Mouse (Mus musculus) limb, embryonic 10.5 days (tissue): Measurements from ENCODE around the gene Filip1l. TPM values are rescaled to one million over a fixed set of nuclear protein-coding genes. Genes with fewer than 3 reads are reported as not detected.

Experiments used
- DNase-seq: peaks from one replicate; pipeline ENCODE4 v3.0.0-alpha.2; 2017; ENCODE audit warnings: low spot score
- H3K27ac ChIP-seq: fragments of 300-500 bp; sonication (generic); 2 replicates; pipeline ENCODE4 v1.5.1; 2016; ENCODE audit warnings: mild to moderate bottlenecking
- H3K27me3 ChIP-seq: fragments of 300-500 bp; sonication (generic); 2 replicates; pipeline ENCODE4 v1.6.1; 2016; ENCODE audit warnings: low read depth, mild to moderate bottlenecking; ENCODE audit not compliant: poor library complexity, severe bottlenecking
- H3K36me3 ChIP-seq: fragments of 300-500 bp; sonication (generic); 2 replicates; pipeline ENCODE4 v1.6.1; 2016; ENCODE audit warnings: mild to moderate bottlenecking, moderate library complexity
- H3K4me1 ChIP-seq: fragments of 300-500 bp; sonication (generic); 2 replicates; pipeline ENCODE4 v1.6.1; 2016
- H3K4me3 ChIP-seq: fragments of 300-500 bp; sonication (generic); 2 replicates; pipeline ENCODE4 v1.5.1; 2016; ENCODE audit warnings: mild to moderate bottlenecking, moderate library complexity
- H3K9me3 ChIP-seq: fragments of 300-500 bp; sonication (generic); replicated peaks from 2 replicates; pipeline ENCODE4 v1.6.1; 2016; ENCODE audit warnings: mild to moderate bottlenecking
- WGBS: fragments of 180-500 bp; shearing (Covaris S2); methylation state at CpG from one replicate; pipeline ENCODE4 v1.1.7; 2016; 5-methylcytosine and 5-hydroxymethylcytosine counted together
- polyA plus RNA-seq: library from polyadenylated mRNA; unstranded; fragments of >200 nt; fragmentation: Nextera tagmentation; extraction: Ambion mirVana; gene quantifications from 2 replicates; pipeline ENCODE4 v1.2.1, GENCODE M21; 2016

Gene Filip1l
- polyA plus RNA-seq, 1 experiment from 2014 or later = 14.4 TPM

GRCm38 (mm10) chr16:57486266-57486665, 133.4 kb downstream of the Filip1l start:
- no peak for DNase-seq
- 92% methylated on average over 5 of the region's 5 CpGs for WGBS
- H3K27ac ChIP-seq = peak overlapping the region; percentile 46; the same call in 1 of the 2 replicates

GRCm38 (mm10) chr16:57488661-57489060, 135.8 kb downstream of the Filip1l start:
- H3K4me3 ChIP-seq = no peak overlapping the region
- no peaks in the 10 kb centered on the region for H3K27me3 ChIP-seq
- no peak overlapping the region for H3K27ac ChIP-seq
- peaks cover 11% of the 10 kb centered on the region for H3K4me1 ChIP-seq
- H3K9me3 ChIP-seq = no peaks in the 10 kb centered on the region
- no peaks in the 10 kb centered on the region for H3K36me3 ChIP-seq
- no peak for DNase-seq

More at GRCm38 (mm10) chr16:57486266-57486665, 133.4 kb downstream of the Filip1l start:
- no peaks in the 10 kb centered on the region for H3K36me3 ChIP-seq
- no peaks in the 10 kb centered on the region for H3K27me3 ChIP-seq
- no peaks in the 10 kb centered on the region for H3K9me3 ChIP-seq
- H3K4me3 ChIP-seq = no peak overlapping the region
- H3K4me1 ChIP-seq = peaks cover 14% of the 10 kb centered on the region

DNA sequence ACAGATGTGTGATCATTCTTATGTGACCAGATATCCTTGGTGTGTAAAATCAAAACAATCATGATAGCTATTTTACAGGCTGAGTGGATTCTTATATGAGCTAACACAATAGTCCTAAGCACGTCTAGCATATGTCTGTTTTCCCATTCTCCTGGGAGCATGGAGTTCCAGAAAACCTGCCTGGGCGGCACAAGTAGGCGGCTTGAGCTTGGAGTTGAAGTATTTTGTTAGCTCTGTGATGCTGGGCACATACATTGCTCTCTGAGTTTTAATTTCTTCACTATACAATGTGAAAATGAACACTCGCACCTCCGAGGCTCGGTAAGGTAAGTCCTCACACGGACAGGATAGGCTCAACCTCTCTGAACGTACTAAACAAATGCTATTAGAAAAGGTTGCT, 137.8 kb downstream of the Filip1l start:
- no peak for DNase-seq
- no peak overlapping the region for H3K27ac ChIP-seq
- 92% methylated on average over 8 of the region's 8 CpGs for WGBS
- no peaks in the 10 kb centered on the region for H3K27me3 ChIP-seq
- no peaks in the 10 kb centered on the region for H3K9me3 ChIP-seq
- H3K4me1 ChIP-seq = peaks cover 11% of the 10 kb centered on the region
- H3K36me3 ChIP-seq = no peaks in the 10 kb centered on the region
- H3K4me3 ChIP-seq = no peak overlapping the region

DNA sequence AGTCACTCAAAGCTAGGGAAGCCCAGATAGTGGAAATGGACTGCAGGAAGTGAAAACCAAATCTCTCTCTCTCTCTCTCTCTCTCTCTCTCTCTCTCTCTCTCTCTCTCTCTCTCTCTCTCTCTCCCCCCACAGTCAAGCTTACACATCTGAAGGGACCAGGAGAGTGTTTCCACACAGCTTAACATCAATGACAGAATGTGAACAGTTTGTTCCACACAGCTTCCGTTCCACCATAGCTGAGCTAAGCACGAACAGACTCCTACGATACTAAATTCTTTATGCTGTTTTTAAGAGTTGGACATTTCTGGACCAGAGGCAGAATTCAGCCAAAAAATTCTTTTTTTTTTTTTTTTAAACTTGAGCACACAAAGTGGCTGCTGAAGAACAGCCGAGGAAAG, 139.0 kb downstream of the Filip1l start:
- no peaks in the 10 kb centered on the region for H3K36me3 ChIP-seq
- H3K4me1 ChIP-seq = peaks cover 8% of the 10 kb centered on the region
- no peak for DNase-seq
- no peak overlapping the region for H3K27ac ChIP-seq
- H3K27me3 ChIP-seq = no peaks in the 10 kb centered on the region
- no peaks in the 10 kb centered on the region for H3K9me3 ChIP-seq
- no peak overlapping the region for H3K4me3 ChIP-seq
- WGBS = 94% methylated on average over 4 of the region's 4 CpGs

- Histone ChIP-seq H3K4me1 (0 out of 2 replicates have a peak, but pooled peaks cover 5% of the 10 kb centered on the region), H3K4me3 (no peak overlapping the region), H3K27ac (no peak overlapping the region), H3K27me3 (no peaks in the 10 kb centered on the region), H3K36me3 (no peaks in the 10 kb centered on the region), H3K9me3 (no peaks in the 10 kb centered on the region)
- 91% methylated on average over 10 of the region's 10 CpGs for WGBS
- no peak for DNase-seq
Observed at GRCm38 (mm10) chr16:57495476-57496203, 142.7 kb downstream of the Filip1l start.

GRCm38 (mm10) chr16:57496437-57497173, 143.7 kb downstream of the Filip1l start:
- no peaks in the 10 kb centered on the region for H3K9me3 ChIP-seq
- no peak overlapping the region for H3K4me3 ChIP-seq
- no peaks in the 10 kb centered on the region for H3K36me3 ChIP-seq
- no peak for DNase-seq
- WGBS = 79% methylated on average over 10 of the region's 10 CpGs
- H3K4me1 ChIP-seq = 0 out of 2 replicates have a peak, but pooled peaks cover 5% of the 10 kb centered on the region
- no peaks in the 10 kb centered on the region for H3K27me3 ChIP-seq
- 0 out of 2 replicates have a peak overlapping the region, but pooled peaks have one; percentile 28 for H3K27ac ChIP-seq

DNA sequence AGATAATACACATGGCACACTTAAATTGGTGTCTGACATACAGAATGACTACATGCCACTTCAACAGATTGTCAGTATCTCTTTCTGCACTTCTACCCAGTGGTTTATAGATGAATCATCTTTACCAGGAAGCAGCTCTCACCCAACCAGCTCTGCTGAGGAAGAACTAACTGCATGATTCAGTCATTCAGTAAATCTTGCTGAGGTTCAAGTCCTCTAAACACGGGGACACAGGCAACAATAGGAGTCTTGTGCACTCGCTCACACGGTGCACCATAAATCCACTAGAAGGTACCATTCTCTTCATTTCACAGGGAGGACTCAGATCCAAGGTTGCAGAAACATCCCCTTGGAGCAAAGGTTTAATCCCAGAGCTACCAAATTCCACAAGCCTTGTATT, 148.0 kb downstream of the Filip1l start:
- Histone ChIP-seq H3K9me3 (no peaks in the 10 kb centered on the region), H3K27me3 (no peaks in the 10 kb centered on the region), H3K27ac (no peak overlapping the region), H3K36me3 (no peaks in the 10 kb centered on the region), H3K4me3 (no peak overlapping the region), H3K4me1 (peaks cover 16% of the 10 kb centered on the region)
- peak; percentile 24 for DNase-seq
- WGBS = 68% methylated on average over 3 of the region's 3 CpGs

- Histone ChIP-seq H3K27ac (no peak overlapping the region), H3K9me3 (no peaks in the 10 kb centered on the region), H3K27me3 (no peaks in the 10 kb centered on the region), H3K4me1 (peaks cover 11% of the 10 kb centered on the region), H3K36me3 (no peaks in the 10 kb centered on the region), H3K4me3 (no peak overlapping the region)
- 49% methylated on average over 2 of the region's 2 CpGs for WGBS
- peak; percentile 22 for DNase-seq
Observed at GRCm38 (mm10) chr16:57502230-57502629, 149.3 kb downstream of the Filip1l start.

DNA sequence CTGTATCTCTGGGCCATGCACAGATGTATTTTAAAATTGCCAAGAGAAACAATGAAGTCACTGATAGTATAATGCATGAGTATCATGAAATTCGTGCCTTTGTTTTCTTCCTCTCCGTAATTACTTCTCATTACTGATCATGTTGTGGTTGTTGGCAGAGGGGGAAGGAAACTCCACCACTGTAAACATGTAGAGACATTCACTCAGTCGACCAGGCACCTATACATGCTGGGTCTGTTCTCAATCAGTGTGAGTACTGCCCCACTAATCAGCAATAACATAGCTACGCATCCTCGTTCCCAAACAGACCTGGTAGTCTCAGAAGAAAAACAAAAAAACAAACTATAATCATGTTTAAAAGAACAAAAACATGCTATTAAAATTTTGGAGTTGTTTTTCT, 149.9 kb downstream of the Filip1l start:
- no peak overlapping the region for H3K27ac ChIP-seq
- no peaks in the 10 kb centered on the region for H3K9me3 ChIP-seq
- DNase-seq = peak; percentile 24
- WGBS = 52% methylated on average over 5 of the region's 5 CpGs
- no peaks in the 10 kb centered on the region for H3K36me3 ChIP-seq
- H3K4me1 ChIP-seq = peaks cover 11% of the 10 kb centered on the region
- H3K4me3 ChIP-seq = no peak overlapping the region
- no peaks in the 10 kb centered on the region for H3K27me3 ChIP-seq

DNA sequence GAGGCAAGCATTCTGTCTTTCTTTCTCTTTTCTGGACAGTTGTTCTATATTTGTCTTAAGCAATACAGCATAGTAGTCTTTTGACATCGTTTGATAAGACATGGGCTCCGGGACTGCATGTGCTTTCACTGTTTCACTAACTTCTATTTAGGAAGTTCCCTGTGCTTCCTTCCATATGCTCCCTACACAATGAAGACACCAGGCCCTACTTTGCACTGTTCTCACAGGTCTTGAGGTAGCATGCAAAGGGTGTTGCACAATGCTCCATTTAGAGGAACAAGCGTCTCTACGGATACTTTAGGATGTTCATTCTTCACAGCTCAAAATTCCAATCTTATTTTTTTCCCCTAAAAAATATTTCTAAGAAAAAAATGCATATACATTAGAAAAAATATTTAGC, 151.8 kb downstream of the Filip1l start:
- WGBS = 95% methylated on average over 4 of the region's 4 CpGs
- H3K36me3 ChIP-seq = no peaks in the 10 kb centered on the region
- DNase-seq = no peak

DNA sequence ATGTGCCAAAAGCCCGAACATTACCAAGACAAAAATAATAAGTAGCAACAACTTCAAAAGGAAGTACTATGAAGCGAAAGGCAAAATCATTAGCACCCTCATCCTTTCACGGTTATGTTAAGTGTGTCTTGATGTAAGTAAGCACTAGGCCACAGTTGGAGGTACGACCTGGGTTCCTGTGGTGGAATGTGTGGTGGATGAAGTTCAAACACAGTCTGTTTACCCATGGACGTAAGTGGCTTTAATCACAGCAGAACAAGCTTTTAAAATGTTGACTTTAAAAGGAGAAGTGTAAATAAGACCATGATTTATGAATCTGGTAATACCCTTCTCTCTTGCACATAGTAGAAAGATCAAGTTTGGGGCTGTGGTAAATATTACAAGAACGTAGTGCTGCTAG, 153.2 kb downstream of the Filip1l start:
- no peaks in the 10 kb centered on the region for H3K36me3 ChIP-seq
- peaks cover 11% of the 10 kb centered on the region for H3K4me1 ChIP-seq
- H3K27ac ChIP-seq = no peak overlapping the region
- H3K27me3 ChIP-seq = no peaks in the 10 kb centered on the region
- H3K9me3 ChIP-seq = no peaks in the 10 kb centered on the region
- no peak for DNase-seq
- no peak overlapping the region for H3K4me3 ChIP-seq
- WGBS = 65% methylated on average over 6 of the region's 6 CpGs

More for the DNA sequence above, 151.8 kb downstream of the Filip1l start:
- Histone ChIP-seq H3K4me3 (no peak overlapping the region), H3K27ac (no peak overlapping the region), H3K9me3 (no peaks in the 10 kb centered on the region), H3K27me3 (no peaks in the 10 kb centered on the region), H3K4me1 (peaks cover 11% of the 10 kb centered on the region)

GRCm38 (mm10) chr16:57508351-57508750, 155.5 kb downstream of the Filip1l start:
- no peak for DNase-seq
- no peak overlapping the region for H3K27ac ChIP-seq
- 92% methylated on average over 1 of the region's 1 CpGs for WGBS

DNA sequence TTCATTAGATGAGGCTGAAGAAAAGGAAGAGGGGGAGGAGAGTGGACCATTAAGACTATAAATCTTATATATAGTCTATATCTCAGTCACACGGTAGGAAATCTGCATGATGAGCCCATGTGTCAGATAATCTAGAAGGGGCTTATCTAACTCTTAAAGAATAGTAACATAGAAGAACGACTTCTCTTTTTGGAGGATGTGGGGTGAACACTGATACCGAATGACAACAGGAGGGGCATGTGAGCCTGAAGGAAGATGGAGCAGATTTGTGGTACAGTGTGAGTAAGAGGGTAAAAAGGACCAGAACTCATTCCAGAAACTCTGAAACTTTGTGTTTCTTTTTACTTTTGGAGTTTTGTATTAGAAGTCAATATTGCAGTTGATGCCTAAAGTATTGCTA, 156.2 kb downstream of the Filip1l start:
- Histone ChIP-seq H3K4me1 (no peaks in the 10 kb centered on the region), H3K36me3 (no peaks in the 10 kb centered on the region), H3K9me3 (no peaks in the 10 kb centered on the region), H3K27me3 (no peaks in the 10 kb centered on the region), H3K4me3 (no peak overlapping the region), H3K27ac (no peak overlapping the region)
- whole genome bisulfite sequencing = 92% methylated on average over 3 of the region's 3 CpGs
- DNase-seq = no peak

More at GRCm38 (mm10) chr16:57508351-57508750, 155.5 kb downstream of the Filip1l start:
- H3K27me3 ChIP-seq = no peaks in the 10 kb centered on the region
- no peaks in the 10 kb centered on the region for H3K4me1 ChIP-seq
- H3K9me3 ChIP-seq = no peaks in the 10 kb centered on the region
- no peak overlapping the region for H3K4me3 ChIP-seq
- no peaks in the 10 kb centered on the region for H3K36me3 ChIP-seq
